Mouse (Mus musculus) retina, embryonic 14.5 days (tissue): ENCODE measurements around the gene Synm.

ENCODE experiments used
- DNase-seq: peaks from one replicate; pipeline ENCODE4 v3.0.0-alpha.2; 2015; ENCODE audit warnings: low spot score

The Synm gene

GRCm38 (mm10) chr7:67759629-67759995 is at the start of gene Synm:
TSS of gene Synm (minus strand) at chr7:67759742.
- DNase-seq = peak; percentile 96

GRCm38 (mm10) chr7:67803857-67804215 is 44.3 kb upstream of the Synm start:
- no peak for DNase-seq

- peak; percentile 86 for DNase-seq
Observed at GRCm38 (mm10) chr7:67803015-67803856, 43.7 kb upstream of the Synm start.

GRCm38 (mm10) chr7:67801022-67801421 is 41.5 kb upstream of the Synm start:
- DNase-seq = no peak

- DNase-seq = no peak
Observed at GRCm38 (mm10) chr7:67800547-67800946, 41.0 kb upstream of the Synm start.

GRCm38 (mm10) chr7:67798476-67798875 is 38.9 kb upstream of the Synm start:
- DNase-seq = no peak

- no peak for DNase-seq
Observed at GRCm38 (mm10) chr7:67797065-67797464, 37.5 kb upstream of the Synm start.

- DNase-seq = no peak
Observed at GRCm38 (mm10) chr7:67793449-67793848, 33.9 kb upstream of the Synm start.

GRCm38 (mm10) chr7:67791256-67791655 is 31.7 kb upstream of the Synm start:
- DNase-seq = no peak

GRCm38 (mm10) chr7:67788713-67789112 is 29.2 kb upstream of the Synm start:
- DNase-seq = peak; percentile 88

- DNase-seq = no peak
Observed at GRCm38 (mm10) chr7:67787861-67788260, 28.3 kb upstream of the Synm start.

- peak; percentile 29 for DNase-seq
Observed at GRCm38 (mm10) chr7:67776636-67777305, 17.2 kb upstream of the Synm start.

- no peak for DNase-seq
Observed at GRCm38 (mm10) chr7:67775623-67776022, 16.1 kb upstream of the Synm start.

GRCm38 (mm10) chr7:67772231-67772630 is 12.7 kb upstream of the Synm start:
- no peak for DNase-seq

- DNase-seq = no peak
Observed at GRCm38 (mm10) chr7:67769487-67769886, 9.9 kb upstream of the Synm start.

- no peak for DNase-seq
Observed at GRCm38 (mm10) chr7:67768125-67768524, 8.6 kb upstream of the Synm start.

- DNase-seq = no peak
Observed at GRCm38 (mm10) chr7:67763625-67764024, 4.1 kb upstream of the Synm start.

- DNase-seq = peak; percentile 61
Observed at GRCm38 (mm10) chr7:67758858-67759628, 499 bp downstream of the Synm start.

- DNase-seq = no peak
Observed at GRCm38 (mm10) chr7:67758506-67758857, 1.1 kb downstream of the Synm start.

GRCm38 (mm10) chr7:67756636-67757035 is 2.9 kb downstream of the Synm start:
- no peak for DNase-seq

GRCm38 (mm10) chr7:67755366-67755765 is 4.2 kb downstream of the Synm start:
- DNase-seq = no peak

- DNase-seq = no peak
Observed at GRCm38 (mm10) chr7:67754606-67755005, 4.9 kb downstream of the Synm start.
